Mouse (Mus musculus) 3134 (cell line): ENCODE measurements around the gene Panx2.
A peak's percentile ranks its signal among the peaks of the same experiment; 100 is the strongest.

Source experiments
- DNase-seq: peaks from one replicate; pipeline ENCODE4 v3.0.0-alpha.2; 2011; ENCODE audit warnings: low spot score; ENCODE audit not compliant: insufficient read length; ENCODE audit errors: extremely low read depth

The Panx2 gene

GRCm38 (mm10) chr15:89074613-89075477, 15.3 kb downstream of the Panx2 start, which contains the start of gene Trabd:
Gene Trabd (plus strand): TSS chr15:89075124.
- DNase-seq: no peak

GRCm38 (mm10) chr15:89075478-89076147, 16.1 kb downstream of the Panx2 start:
- DNase-seq: peak; percentile 94

GRCm38 (mm10) chr15:89076156-89076731, 16.7 kb downstream of the Panx2 start:
- DNase-seq: peak; percentile 86

GRCm38 (mm10) chr15:89078208-89078836, 18.8 kb downstream of the Panx2 start:
- peak; percentile 74 for DNase-seq

GRCm38 (mm10) chr15:89083906-89084305, 24.4 kb downstream of the Panx2 start:
- DNase-seq: no peak

GRCm38 (mm10) chr15:89084826-89085225, 25.3 kb downstream of the Panx2 start:
- no peak for DNase-seq

- DNase-seq: peak; percentile 86
Measured at GRCm38 (mm10) chr15:89088607-89089247, 29.2 kb downstream of the Panx2 start, which contains the start of gene Selenoo. Gene Selenoo (plus strand): TSS chr15:89089084.

- DNase-seq: no peak
Measured at GRCm38 (mm10) chr15:89089248-89090051, 29.9 kb downstream of the Panx2 start.

- no peak for DNase-seq
Measured at GRCm38 (mm10) chr15:89090662-89091061, 31.1 kb downstream of the Panx2 start.

GRCm38 (mm10) chr15:89092181-89092580, 32.6 kb downstream of the Panx2 start:
- no peak for DNase-seq

GRCm38 (mm10) chr15:89097450-89097849, 37.9 kb downstream of the Panx2 start:
- no peak for DNase-seq

- no peak for DNase-seq
Measured at GRCm38 (mm10) chr15:89098616-89099015, 39.1 kb downstream of the Panx2 start.

GRCm38 (mm10) chr15:89100823-89101222, 41.3 kb downstream of the Panx2 start:
- DNase-seq: peak; percentile 25

- no peak for DNase-seq
Measured at GRCm38 (mm10) chr15:89102646-89103045, 43.1 kb downstream of the Panx2 start.

GRCm38 (mm10) chr15:89103921-89104320, 44.4 kb downstream of the Panx2 start:
- DNase-seq: no peak

- no peak for DNase-seq
Measured at GRCm38 (mm10) chr15:89104425-89104824, 44.9 kb downstream of the Panx2 start.

GRCm38 (mm10) chr15:89106073-89106472, 46.5 kb downstream of the Panx2 start:
- no peak for DNase-seq

- peak; percentile 61 for DNase-seq
Measured at GRCm38 (mm10) chr15:89106976-89107375, 47.4 kb downstream of the Panx2 start.

GRCm38 (mm10) chr15:89110147-89110546, 50.6 kb downstream of the Panx2 start:
- peak; percentile 31 for DNase-seq

GRCm38 (mm10) chr15:89118007-89118406, 58.5 kb downstream of the Panx2 start:
- no peak for DNase-seq
